Mouse (Mus musculus): ENCODE measurements around the gene P2ry12. TPM values are rescaled to one million over a fixed set of nuclear protein-coding genes. Genes with fewer than 3 reads are reported as not detected.

P2ry12 gene
- polyA plus RNA-seq, 1 experiment from 2014 or later: not detected

- ChIA-PET CTCF (interaction anchor here (1.1 to 4.8 kb wide), 8 partner anchors 11 to 97 kb away, joined by 3 to 21 read pairs (median 6); partner anchors contain the start of gene P2ry12), POLR2A (interaction anchor here (0.6 to 1.0 kb wide), 2 partner anchors 14 to 215 kb away, joined by 3 to 4 read pairs; no protein-coding TSS in a partner anchor)
- no peak for DNase-seq (ENCODE audit: low read depth, low spot score)
- no peak for TF ChIP-seq CTCF (IDR thresholded peaks at IDR 0.05)
- no peak for ATAC-seq
- H3K27me3 ChIP-seq: no peaks in the 10 kb centered on the region
- in situ Hi-C loops (cut with MboI; ENCODE audit: low pct_unique_long_range_greater_than_20kb): loop anchor here (25.0 kb wide), 1 partner anchor 1234 kb away; no protein-coding TSS in a partner anchor
Measured at GRCm38 (mm10) chr3:59278254-59278533, 15.5 kb upstream of the P2ry12 start.

GRCm38 (mm10) chr3:59277502-59278253 lies 15.0 kb upstream of the P2ry12 start:
- no peaks in the 10 kb centered on the region for H3K27me3 ChIP-seq
- CTCF ChIA-PET: interaction anchor here (1.1 to 4.8 kb wide), 9 partner anchors 10 to 96 kb away, joined by 3 to 21 read pairs (median 5); partner anchors contain the start of gene P2ry12
- DNase-seq (ENCODE audit: low read depth, low spot score) (no peak), ATAC-seq (no peak)
- in situ Hi-C loops (cut with MboI; ENCODE audit: low pct_unique_long_range_greater_than_20kb): loop anchor here (25.0 kb wide), 1 partner anchor 1235 kb away; no protein-coding TSS in a partner anchor
- POLR2A ChIA-PET: interaction anchor here (0.6 to 1.0 kb wide), 2 partner anchors 13 to 214 kb away, joined by 3 to 4 read pairs; no protein-coding TSS in a partner anchor
- TF ChIP-seq CTCF (IDR thresholded peaks at IDR 0.05): no peak

- in situ Hi-C loops (cut with MboI; ENCODE audit: low pct_unique_long_range_greater_than_20kb): no loop called here
- H3K27me3 ChIP-seq: no peaks in the 10 kb centered on the region
- ATAC-seq: no peak
- TF ChIP-seq CTCF (IDR thresholded peaks at IDR 0.05): no peak
- ChIA-PET CTCF (interaction anchor here (0.7 to 1.5 kb wide), 6 partner anchors 14 to 150 kb away, joined by 3 to 4 read pairs (median 3); no protein-coding TSS in a partner anchor), POLR2A (no interaction called here)
- DNase-seq (ENCODE audit: low read depth, low spot score): no peak
Measured at GRCm38 (mm10) chr3:59270811-59271210, 8.1 kb upstream of the P2ry12 start.

- no peaks in the 10 kb centered on the region for H3K27me3 ChIP-seq
- TF ChIP-seq CTCF (IDR thresholded peaks at IDR 0.05): no peak
- ATAC-seq (no peak), DNase-seq (ENCODE audit: low read depth, low spot score) (no peak)
- POLR2A ChIA-PET: interaction anchor here (1.0 kb wide), 1 partner anchor 14 kb away, joined by 3 read pairs; no protein-coding TSS in a partner anchor
- CTCF ChIA-PET: interaction anchor here (1.1 to 1.9 kb wide), 3 partner anchors 9 to 15 kb away, joined by 3 to 7 read pairs (median 4); no protein-coding TSS in a partner anchor
- in situ Hi-C loops (cut with MboI; ENCODE audit: low pct_unique_long_range_greater_than_20kb): no loop called here
Measured at GRCm38 (mm10) chr3:59263988-59264387, 1.3 kb upstream of the P2ry12 start.

GRCm38 (mm10) chr3:59263417-59263816 lies 746 bp upstream of the P2ry12 start:
- no peak for ATAC-seq
- no peak for DNase-seq (ENCODE audit: low read depth, low spot score)
- ChIA-PET CTCF (interaction anchor here (1.4 to 1.6 kb wide), 2 partner anchors 11 to 15 kb away, joined by 3 to 4 read pairs; no protein-coding TSS in a partner anchor), POLR2A (interaction anchor here (1.1 kb wide), 1 partner anchor 9 kb away, joined by 3 read pairs; no protein-coding TSS in a partner anchor)
- no peak for TF ChIP-seq CTCF (IDR thresholded peaks at IDR 0.05)
- H3K27me3 ChIP-seq: no peaks in the 10 kb centered on the region
- in situ Hi-C loops (cut with MboI; ENCODE audit: low pct_unique_long_range_greater_than_20kb): no loop called here

- DNase-seq (ENCODE audit: low read depth, low spot score): no peak
- CTCF ChIA-PET: interaction anchor here (0.8 to 2.0 kb wide), 8 partner anchors 7 to 141 kb away, joined by 3 to 4 read pairs (median 4); no protein-coding TSS in a partner anchor
- TF ChIP-seq CTCF (IDR thresholded peaks at IDR 0.05): no peak
- POLR2A ChIA-PET: interaction anchor here (0.7 kb wide), 1 partner anchor 56 kb away, joined by 4 read pairs; no protein-coding TSS in a partner anchor
- no peaks in the 10 kb centered on the region for H3K27me3 ChIP-seq
- in situ Hi-C loops (cut with MboI; ENCODE audit: low pct_unique_long_range_greater_than_20kb): no loop called here
- ATAC-seq: no peak
Measured at GRCm38 (mm10) chr3:59261709-59262472, 780 bp downstream of the P2ry12 start.

GRCm38 (mm10) chr3:59260745-59261144 lies 1.9 kb downstream of the P2ry12 start:
- DNase-seq (ENCODE audit: low read depth, low spot score): no peak
- in situ Hi-C loops (cut with MboI; ENCODE audit: low pct_unique_long_range_greater_than_20kb): no loop called here

GRCm38 (mm10) chr3:59257740-59258664 lies 4.7 kb downstream of the P2ry12 start:
- no peak for TF ChIP-seq CTCF (IDR thresholded peaks at IDR 0.05)
- POLR2A ChIA-PET: no interaction called here
- CTCF ChIA-PET: interaction anchor here (0.9 to 1.8 kb wide), 4 partner anchors 9 to 36 kb away, joined by 3 to 4 read pairs (median 4); no protein-coding TSS in a partner anchor
- DNase-seq (ENCODE audit: low read depth, low spot score) (no peak), ATAC-seq (no peak)
- in situ Hi-C loops (cut with MboI; ENCODE audit: low pct_unique_long_range_greater_than_20kb): no loop called here
- H3K27me3 ChIP-seq: no peaks in the 10 kb centered on the region

More at GRCm38 (mm10) chr3:59260745-59261144, 1.9 kb downstream of the P2ry12 start:
- POLR2A ChIA-PET: interaction anchor here (0.6 kb wide), 1 partner anchor 10 kb away, joined by 3 read pairs; no protein-coding TSS in a partner anchor
- no peaks in the 10 kb centered on the region for H3K27me3 ChIP-seq
- no peak for TF ChIP-seq CTCF (IDR thresholded peaks at IDR 0.05)
- no peak for ATAC-seq
- CTCF ChIA-PET: interaction anchor here (0.8 to 2.2 kb wide), 3 partner anchors 9 to 27 kb away, joined by 3 to 6 read pairs (median 4); no protein-coding TSS in a partner anchor

GRCm38 (mm10) chr3:59250454-59250853 lies 12.2 kb downstream of the P2ry12 start:
- POLR2A ChIA-PET: interaction anchor here (0.5 kb wide), 1 partner anchor 10 kb away, joined by 3 read pairs; no protein-coding TSS in a partner anchor
- no peaks in the 10 kb centered on the region for H3K27me3 ChIP-seq
- no peak for TF ChIP-seq CTCF (IDR thresholded peaks at IDR 0.05)
- CTCF ChIA-PET: interaction anchor here (1.0 to 1.4 kb wide), 4 partner anchors 9 to 71 kb away, joined by 3 read pairs; no protein-coding TSS in a partner anchor
- no peak for DNase-seq (ENCODE audit: low read depth, low spot score)
- in situ Hi-C loops (cut with MboI; ENCODE audit: low pct_unique_long_range_greater_than_20kb): no loop called here
- no peak for ATAC-seq

Measured in Patski (cell line).